Mouse (Mus musculus) stomach, postnatal 0 days (tissue): ENCODE results near the gene Trim31. TPM values are rescaled to one million over a fixed set of nuclear protein-coding genes. Genes with fewer than 3 reads are reported as not detected.
A peak's percentile ranks its signal among the peaks of the same experiment; 100 is the strongest.

Experiments
- ATAC-seq: fragments of 200-750 bp; cut with Nextera tagmentation; 2 replicates; pipeline ENCODE4 v1.8.0; 2017; ENCODE audit not compliant: low FRiP score, low TSS enrichment
- DNase-seq: peaks from one replicate; pipeline ENCODE4 v3.0.0-alpha.2; 2016; ENCODE audit warnings: low spot score
- H3K27ac ChIP-seq: fragments of 300-500 bp; sonication (generic); replicated peaks from 2 replicates; pipeline ENCODE4 v1.5.1; 2014; ENCODE audit warnings: mild to moderate bottlenecking, control low read depth
- H3K27me3 ChIP-seq: fragments of 300-500 bp; sonication (generic); 2 replicates; pipeline ENCODE4 v1.6.1; 2014; ENCODE audit warnings: low read length; ENCODE audit not compliant: control insufficient read depth, insufficient read depth
- H3K36me3 ChIP-seq: fragments of 300-500 bp; sonication (generic); 2 replicates; pipeline ENCODE4 v1.6.1; 2014; ENCODE audit warnings: low read length, mixed read lengths; ENCODE audit not compliant: control insufficient read depth, insufficient read depth
- H3K4me1 ChIP-seq: fragments of 300-500 bp; sonication (generic); replicated peaks from 2 replicates; pipeline ENCODE4 v1.6.1; 2014; ENCODE audit warnings: antibody characterized with exemption; ENCODE audit not compliant: control insufficient read depth, insufficient read depth
- H3K4me2 ChIP-seq: fragments of 300-500 bp; sonication (generic); replicated peaks from 2 replicates; pipeline ENCODE4 v1.6.1; 2014; ENCODE audit warnings: low read depth, mild to moderate bottlenecking, control low read depth, moderate library complexity
- H3K4me3 ChIP-seq: fragments of 300-500 bp; sonication (generic); 2 replicates; pipeline ENCODE4 v1.5.1; 2014; ENCODE audit warnings: low read depth, low read length, control low read depth
- H3K9ac ChIP-seq: fragments of 300-500 bp; sonication (generic); 2 replicates; pipeline ENCODE4 v1.6.1; 2014; ENCODE audit warnings: mild to moderate bottlenecking, low read length, control low read depth, mixed read lengths
- H3K9me3 ChIP-seq: fragments of 300-500 bp; sonication (generic); 2 replicates; pipeline ENCODE4 v1.6.1; 2016; ENCODE audit warnings: low read length; ENCODE audit not compliant: control insufficient read depth
- CTCF ChIP-seq: IDR thresholded peaks from 2 replicates; pipeline ENCODE4 v1.5.1; 2016; ENCODE audit warnings: antibody characterized with exemption, low read depth, mild to moderate bottlenecking, moderate library complexity
- EP300 ChIP-seq: optimal IDR thresholded peaks from 2 replicates; pipeline ENCODE3; 2016; ENCODE audit warnings: antibody characterized with exemption
- WGBS: fragments of 180-500 bp; shearing (Covaris S2); extraction: QIAGEN DNeasy Blood & Tissue Kit; methylation state at CpG from one replicate; pipeline ENCODE4 v1.1.7; 2014; 5-methylcytosine and 5-hydroxymethylcytosine counted together
- polyA plus RNA-seq: library from polyadenylated mRNA; unstranded; fragments of >200 nt; fragmentation: Nextera tagmentation; extraction: Ambion mirVana; gene quantifications from 2 replicates; pipeline ENCODE4 v1.2.1, GENCODE M21; 2015

Trim31 gene
- polyA plus RNA-seq, 1 experiment from 2014 or later, result 1.8 TPM

GRCm38 (mm10) chr17:36952631-36953030 lies 54.7 kb downstream of the Trim31 start:
- no peak overlapping the region for H3K27ac ChIP-seq
- no peak overlapping the region for H3K9ac ChIP-seq
- H3K9me3 ChIP-seq, result no peaks in the 10 kb centered on the region
- H3K36me3 ChIP-seq, result no peaks in the 10 kb centered on the region
- no peak overlapping the region for H3K4me3 ChIP-seq
- no peaks in the 10 kb centered on the region; the same call in 1 of the 2 replicates for H3K4me1 ChIP-seq
- ATAC-seq (no peak), DNase-seq (no peak)
- no peak overlapping the region for H3K4me2 ChIP-seq
- WGBS, result 84% methylated on average over 2 of the region's 2 CpGs
- H3K27me3 ChIP-seq, result no peaks in the 10 kb centered on the region
- TF ChIP-seq CTCF (no peak), EP300 (no peak)

- Histone ChIP-seq H3K36me3 (no peaks in the 10 kb centered on the region), H3K4me1 (no peaks in the 10 kb centered on the region; the same call in 1 of the 2 replicates), H3K9ac (no peak overlapping the region), H3K9me3 (no peaks in the 10 kb centered on the region), H3K4me3 (no peak overlapping the region), H3K27ac (no peak overlapping the region), H3K4me2 (no peak overlapping the region), H3K27me3 (no peaks in the 10 kb centered on the region)
- DNase-seq (no peak), ATAC-seq (no peak)
- WGBS, result 86% methylated on average over 1 of the region's 1 CpGs
- TF ChIP-seq EP300 (no peak), CTCF (no peak)
Measured at GRCm38 (mm10) chr17:36953062-36953461, 55.1 kb downstream of the Trim31 start.

- WGBS, result under 1% methylated on average over 46 of the region's 46 CpGs
- DNase-seq, result peak; percentile 97
- no peak; the same call in 1 of the 2 replicates for TF ChIP-seq CTCF
- TF ChIP-seq EP300, result no peak
Measured at GRCm38 (mm10) chr17:36957999-36958743, 60.3 kb downstream of the Trim31 start, which contains the start of the genes Znrd1 and Znrd1as. Gene Znrd1 (minus strand): TSS chr17:36958559. Gene Znrd1as (plus strand): TSS chr17:36958592.

GRCm38 (mm10) chr17:36958884-36959283 lies 61.0 kb downstream of the Trim31 start:
- no peak for ATAC-seq
- DNase-seq, result peak; percentile 29

More at GRCm38 (mm10) chr17:36957999-36958743, 60.3 kb downstream of the Trim31 start, which contains the start of the genes Znrd1 and Znrd1as:
- peak within 1 kb of the TSS; percentile 70 for H3K4me3 ChIP-seq
- H3K36me3 ChIP-seq, result no peaks in the 10 kb centered on the region
- H3K9me3 ChIP-seq, result no peaks in the 10 kb centered on the region
- ATAC-seq, result peak; percentile 99
- H3K9ac ChIP-seq, result peak within 1 kb of the TSS; percentile 76
- peak within 1 kb of the TSS; percentile 81 for H3K4me2 ChIP-seq
- peak within 1 kb of the TSS; percentile 78 for H3K27ac ChIP-seq
- no peaks in the 10 kb centered on the region; the same call in none of the 2 replicates for H3K4me1 ChIP-seq
- H3K27me3 ChIP-seq, result no peaks in the 10 kb centered on the region

More at GRCm38 (mm10) chr17:36958884-36959283, 61.0 kb downstream of the Trim31 start:
- TF ChIP-seq EP300 (no peak), CTCF (no peak)
- peak overlapping the region; percentile 76 for H3K9ac ChIP-seq
- peak overlapping the region; percentile 70 for H3K4me3 ChIP-seq
- H3K4me2 ChIP-seq, result peak overlapping the region; percentile 81
- no peaks in the 10 kb centered on the region for H3K36me3 ChIP-seq
- 6% methylated on average over 12 of the region's 12 CpGs for WGBS
- H3K4me1 ChIP-seq, result no peaks in the 10 kb centered on the region; the same call in none of the 2 replicates
- H3K27me3 ChIP-seq, result no peaks in the 10 kb centered on the region
- H3K9me3 ChIP-seq, result no peaks in the 10 kb centered on the region
- peak overlapping the region; percentile 78 for H3K27ac ChIP-seq

Other genes with a start within 250 kb of the Trim31 start
- gene H2-M1, start 225.9 kb upstream of the Trim31 start, polyA plus RNA-seq, result not detected in 2 replicates
- not detected in 2 replicates for gene H2-M10.5, start 125.2 kb upstream of the Trim31 start, polyA plus RNA-seq
- not detected in 2 replicates for gene H2-M10.6, start 85.9 kb upstream of the Trim31 start, polyA plus RNA-seq
- 22.9 and 24.0 TPM in 2 replicates for gene Trim26, start 61.0 kb upstream of the Trim31 start, polyA plus RNA-seq
- 2.0 and 2.1 TPM in 2 replicates for gene Trim15, start 30.9 kb upstream of the Trim31 start, polyA plus RNA-seq
- gene Trim10, start 28.5 kb upstream of the Trim31 start, polyA plus RNA-seq, result 0.28 and 0.32 TPM in 2 replicates
- 0.80 and 1.0 TPM in 2 replicates for gene Trim40, start 8.0 kb upstream of the Trim31 start, polyA plus RNA-seq
- gene Rnf39, start 44.8 kb downstream of the Trim31 start, polyA plus RNA-seq, result 48.9 and 53.1 TPM in 2 replicates
- gene Ppp1r11, start 53.6 kb downstream of the Trim31 start, polyA plus RNA-seq, result 77.9 and 79.7 TPM in 2 replicates
- gene Znrd1, start 60.4 kb downstream of the Trim31 start, polyA plus RNA-seq, result 49.4 and 58.6 TPM in 2 replicates
- gene Znrd1as, start 60.5 kb downstream of the Trim31 start, polyA plus RNA-seq, result 4.5 and 5.2 TPM in 2 replicates
- gene 2410137M14Rik, start 83.1 kb downstream of the Trim31 start, polyA plus RNA-seq, result not detected in 2 replicates
- 0.05 and 0.08 TPM in 2 replicates for gene H2-M5, start 91.4 kb downstream of the Trim31 start, polyA plus RNA-seq
- 9.9 and 10.0 TPM in 2 replicates for gene Zfp57, start 103.0 kb downstream of the Trim31 start, polyA plus RNA-seq
- 0.08 TPM in 1 of 2 replicates, not detected in the other for gene Mog, start 125.3 kb downstream of the Trim31 start, polyA plus RNA-seq
- 3.8 and 4.3 TPM in 2 replicates for gene Gabbr1, start 147.8 kb downstream of the Trim31 start, polyA plus RNA-seq
- gene Olfr90, start 190.4 kb downstream of the Trim31 start, polyA plus RNA-seq, result not detected in 2 replicates
- gene Olfr91, start 200.2 kb downstream of the Trim31 start, polyA plus RNA-seq, result not detected in 2 replicates
- gene Olfr92, start 222.0 kb downstream of the Trim31 start, polyA plus RNA-seq, result not detected in 2 replicates